Mouse (Mus musculus) naive thymus-derived CD4-positive, alpha-beta T cell, adult 2 months (primary cell): ENCODE measurements around the gene Cflar.
"Not testable (repeated sequence)": the region's sequence is repeated elsewhere in the genome, so short reads cannot be mapped to it uniquely, and the experiment has no call there.

ENCODE experiments used
- DNase-seq: peaks from one replicate; pipeline ENCODE4 v3.0.0-alpha.2; 2011; ENCODE audit warnings: low read depth

The Cflar gene

GRCm38 (mm10) chr1:58727747-58728589 is 16.7 kb downstream of the Cflar start:
- no peak for DNase-seq

GRCm38 (mm10) chr1:58728590-58728868 is 17.2 kb downstream of the Cflar start:
- DNase-seq, result no peak

- DNase-seq, result no peak
Observed at GRCm38 (mm10) chr1:58733636-58734035, 22.3 kb downstream of the Cflar start.

- DNase-seq, result peak; percentile 72
Observed at GRCm38 (mm10) chr1:58734043-58734920, 23.0 kb downstream of the Cflar start.

GRCm38 (mm10) chr1:58735962-58736361 is 24.7 kb downstream of the Cflar start:
- no peak for DNase-seq

- no peak for DNase-seq
Observed at GRCm38 (mm10) chr1:58736968-58737367, 25.7 kb downstream of the Cflar start.

GRCm38 (mm10) chr1:58739529-58739928 is 28.2 kb downstream of the Cflar start:
- no peak for DNase-seq

- DNase-seq, result peak; percentile 55
Observed at GRCm38 (mm10) chr1:58742571-58743021, 31.3 kb downstream of the Cflar start.

GRCm38 (mm10) chr1:58743252-58743651 is 31.9 kb downstream of the Cflar start:
- peak; percentile 50 for DNase-seq

GRCm38 (mm10) chr1:58744645-58745044 is 33.3 kb downstream of the Cflar start:
- no peak for DNase-seq

GRCm38 (mm10) chr1:58746880-58747279 is 35.6 kb downstream of the Cflar start:
- DNase-seq, result peak; percentile 63

GRCm38 (mm10) chr1:58759451-58759850 is 48.1 kb downstream of the Cflar start:
- no peak for DNase-seq

GRCm38 (mm10) chr1:58760581-58760980 is 49.3 kb downstream of the Cflar start:
- DNase-seq, result no peak

- DNase-seq, result peak; percentile 55
Observed at GRCm38 (mm10) chr1:58761391-58762275, 50.3 kb downstream of the Cflar start.

- no peak for DNase-seq
Observed at GRCm38 (mm10) chr1:58762576-58762975, 51.3 kb downstream of the Cflar start.

GRCm38 (mm10) chr1:58766446-58766845 is 55.1 kb downstream of the Cflar start:
- DNase-seq, result not testable (repeated sequence)

GRCm38 (mm10) chr1:58769136-58769535 is 57.8 kb downstream of the Cflar start:
- no peak for DNase-seq

- no peak for DNase-seq
Observed at GRCm38 (mm10) chr1:58769701-58770100, 58.4 kb downstream of the Cflar start.

GRCm38 (mm10) chr1:58770111-58770720 is 58.9 kb downstream of the Cflar start:
- peak; percentile 80 for DNase-seq

- DNase-seq, result no peak
Observed at GRCm38 (mm10) chr1:58772084-58772483, 60.8 kb downstream of the Cflar start.

GRCm38 (mm10) chr1:58773280-58773679 is 62.0 kb downstream of the Cflar start:
- no peak for DNase-seq

- peak; percentile 69 for DNase-seq
Observed at GRCm38 (mm10) chr1:58773905-58774304, 62.6 kb downstream of the Cflar start.
